Mouse (Mus musculus): ENCODE measurements around the gene Rai14. TPM values are rescaled to one million over a fixed set of nuclear protein-coding genes. Genes with fewer than 3 reads are reported as not detected.
"Not testable (repeated sequence)": the region's sequence is repeated elsewhere in the genome, so short reads cannot be mapped to it uniquely, and the experiment has no call there.

Gene Rai14
- polyA plus RNA-seq, 1 experiment from 2014 or later, result 12.5 TPM

- Histone ChIP-seq H3K36me3 (ENCODE audit: inconsistent target) (no peaks in the 10 kb centered on the region), H3K27ac (no peak overlapping the region), H3K79me2 (ENCODE audit: inconsistent target) (no peaks in the 10 kb centered on the region), H3K4me3 (ENCODE audit: inconsistent target) (no peak overlapping the region)
- 97% methylated on average over 7 of the region's 7 CpGs for WGBS (ENCODE audit: missing documents)
Measured at GRCm38 (mm10) chr15:10566486-10566885, 147.9 kb downstream of the Rai14 start.

GRCm38 (mm10) chr15:10564201-10564600 lies 150.2 kb downstream of the Rai14 start:
- Histone ChIP-seq H3K27ac (no peak overlapping the region), H3K4me3 (ENCODE audit: inconsistent target) (no peak overlapping the region), H3K36me3 (ENCODE audit: inconsistent target) (no peaks in the 10 kb centered on the region), H3K79me2 (ENCODE audit: inconsistent target) (no peaks in the 10 kb centered on the region)
- WGBS (ENCODE audit: missing documents), result 67% methylated on average over 1 of the region's 1 CpGs

GRCm38 (mm10) chr15:10562281-10562680 lies 152.1 kb downstream of the Rai14 start:
- H3K4me3 ChIP-seq (ENCODE audit: inconsistent target), result no peak overlapping the region
- no peak overlapping the region for H3K27ac ChIP-seq
- no peaks in the 10 kb centered on the region for H3K36me3 ChIP-seq (ENCODE audit: inconsistent target)
- H3K79me2 ChIP-seq (ENCODE audit: inconsistent target), result no peaks in the 10 kb centered on the region

GRCm38 (mm10) chr15:10560005-10560404 lies 154.4 kb downstream of the Rai14 start:
- 95% methylated on average over 6 of the region's 7 CpGs for WGBS (ENCODE audit: missing documents)
- no peak overlapping the region for H3K27ac ChIP-seq
- no peaks in the 10 kb centered on the region for H3K79me2 ChIP-seq (ENCODE audit: inconsistent target)
- H3K4me3 ChIP-seq (ENCODE audit: inconsistent target), result no peak overlapping the region
- no peaks in the 10 kb centered on the region for H3K36me3 ChIP-seq (ENCODE audit: inconsistent target)

GRCm38 (mm10) chr15:10558465-10558864 lies 156.0 kb downstream of the Rai14 start, which contains the start of gene Ttc23l:
Gene Ttc23l (minus strand): TSS chr15:10558668.
- 94% methylated on average over 13 of the region's 13 CpGs for WGBS (ENCODE audit: missing documents)
- Histone ChIP-seq H3K36me3 (ENCODE audit: inconsistent target) (no peaks in the 10 kb centered on the region), H3K79me2 (ENCODE audit: inconsistent target) (no peaks in the 10 kb centered on the region), H3K4me3 (ENCODE audit: inconsistent target) (no peak within 1 kb of the TSS), H3K27ac (no peak within 1 kb of the TSS)

- Histone ChIP-seq H3K36me3 (ENCODE audit: inconsistent target) (no peaks in the 10 kb centered on the region), H3K27ac (no peak overlapping the region), H3K79me2 (ENCODE audit: inconsistent target) (no peaks in the 10 kb centered on the region), H3K4me3 (ENCODE audit: inconsistent target) (no peak overlapping the region)
Measured at GRCm38 (mm10) chr15:10554336-10554735, 160.1 kb downstream of the Rai14 start.

GRCm38 (mm10) chr15:10540271-10541088 lies 173.9 kb downstream of the Rai14 start:
- 92% methylated on average over 16 of the region's 16 CpGs for WGBS (ENCODE audit: missing documents)
- no peaks in the 10 kb centered on the region for H3K36me3 ChIP-seq (ENCODE audit: inconsistent target)
- H3K4me3 ChIP-seq (ENCODE audit: inconsistent target), result no peak overlapping the region
- no peaks in the 10 kb centered on the region for H3K79me2 ChIP-seq (ENCODE audit: inconsistent target)
- H3K27ac ChIP-seq, result no peak overlapping the region

- Histone ChIP-seq H3K36me3 (ENCODE audit: inconsistent target) (no peaks in the 10 kb centered on the region), H3K79me2 (ENCODE audit: inconsistent target) (no peaks in the 10 kb centered on the region), H3K27ac (no peak overlapping the region), H3K4me3 (ENCODE audit: inconsistent target) (no peak overlapping the region)
- 89% methylated on average over 7 of the region's 7 CpGs for WGBS (ENCODE audit: missing documents)
Measured at GRCm38 (mm10) chr15:10535969-10536368, 178.5 kb downstream of the Rai14 start.

- no peak overlapping the region for H3K4me3 ChIP-seq (ENCODE audit: inconsistent target)
- no peaks in the 10 kb centered on the region for H3K79me2 ChIP-seq (ENCODE audit: inconsistent target)
- H3K27ac ChIP-seq, result no peak overlapping the region
- 87% methylated on average over 5 of the region's 5 CpGs for WGBS (ENCODE audit: missing documents)
- H3K36me3 ChIP-seq (ENCODE audit: inconsistent target), result no peaks in the 10 kb centered on the region
Measured at GRCm38 (mm10) chr15:10534591-10534990, 179.8 kb downstream of the Rai14 start.

- H3K27ac ChIP-seq; H3K36me3 ChIP-seq (ENCODE audit: inconsistent target); H3K79me2 ChIP-seq (ENCODE audit: inconsistent target); H3K4me3 ChIP-seq (ENCODE audit: inconsistent target): not testable (repeated sequence)
- 90% methylated on average over 10 of the region's 10 CpGs for WGBS (ENCODE audit: missing documents)
Measured at GRCm38 (mm10) chr15:10533361-10533760, 181.1 kb downstream of the Rai14 start.

GRCm38 (mm10) chr15:10531352-10531751 lies 183.1 kb downstream of the Rai14 start:
- 94% methylated on average over 4 of the region's 4 CpGs for WGBS (ENCODE audit: missing documents)
- H3K79me2 ChIP-seq (ENCODE audit: inconsistent target), result no peaks in the 10 kb centered on the region
- no peak overlapping the region for H3K27ac ChIP-seq
- H3K4me3 ChIP-seq (ENCODE audit: inconsistent target), result no peak overlapping the region
- no peaks in the 10 kb centered on the region for H3K36me3 ChIP-seq (ENCODE audit: inconsistent target)

- Histone ChIP-seq H3K79me2 (ENCODE audit: inconsistent target) (no peaks in the 10 kb centered on the region), H3K4me3 (ENCODE audit: inconsistent target) (no peak overlapping the region), H3K27ac (no peak overlapping the region), H3K36me3 (ENCODE audit: inconsistent target) (no peaks in the 10 kb centered on the region)
- WGBS (ENCODE audit: missing documents), result 89% methylated on average over 1 of the region's 1 CpGs
Measured at GRCm38 (mm10) chr15:10525896-10526295, 188.5 kb downstream of the Rai14 start.

Other genes with a start within 250 kb of the Rai14 start
- 10.5 to 32.9 TPM (median 24.5 TPM) in 3 replicates for gene Dnajc21, start 244.1 kb downstream of the Rai14 start, polyA plus RNA-seq (2018)
- gene Brix1, start 228.7 kb downstream of the Rai14 start, polyA plus RNA-seq (2018), result 13.5 to 30.8 TPM (median 26.3 TPM) in 3 replicates
- gene Rad1, start 228.6 kb downstream of the Rai14 start, polyA plus RNA-seq (2018), result 3.5 to 9.9 TPM (median 7.1 TPM) in 3 replicates
- gene Ttc23l, start 156.0 kb downstream of the Rai14 start, polyA plus RNA-seq (2018), result not detected in 3 replicates
- gene C1qtnf3, start 237.7 kb upstream of the Rai14 start, polyA plus RNA-seq (2018), result not detected in 3 replicates